Mouse (Mus musculus): ENCODE data around the gene Map2k5.

- TF ChIP-seq CTCF (IDR thresholded peaks at IDR 0.05; ENCODE audit: extremely low read depth, insufficient read depth, insufficient read length, insufficient replicate concordance) (no peak), POLR2A (IDR thresholded peaks at IDR 0.05; ENCODE audit: low read depth, low read length) (no peak)
Observed at GRCm38 (mm10) chr9:63400176-63400575, 22.5 kb upstream of the Map2k5 start.
